Mouse (Mus musculus) embryonic fibroblast, embryonic 13.5 days (primary cell): ENCODE results near the gene Plce1.

Experiments used
- CTCF ChIP-seq: IDR thresholded peaks from 2 replicates; pipeline ENCODE4 v1.5.1; 2011; ENCODE audit warnings: mild to moderate bottlenecking, control low read depth, low read length, moderate library complexity, borderline replicate concordance; ENCODE audit not compliant: insufficient read depth
- POLR2A ChIP-seq: IDR thresholded peaks from 2 replicates; pipeline ENCODE4 v1.6.1; 2011; ENCODE audit warnings: low read depth, mild to moderate bottlenecking, control low read depth, low read length, moderate library complexity

GRCm38 (mm10) chr19:38704742-38705141 lies 223.8 kb downstream of the Plce1 start:
- TF ChIP-seq CTCF (no peak), POLR2A (no peak)
